Mouse (Mus musculus) adrenal gland, postnatal 0 days (tissue): ENCODE results near the gene Gm20834. TPM values are rescaled to one million over a fixed set of nuclear protein-coding genes. Genes with fewer than 3 reads are reported as not detected.

Source experiments
- polyA plus RNA-seq: library from polyadenylated mRNA; unstranded; fragments of >200 nt; fragmentation: Nextera tagmentation; extraction: Ambion mirVana; gene quantifications from 2 replicates; pipeline ENCODE4 v1.2.1, GENCODE M21; 2015

The Gm20834 gene
- not detected in 2 replicates for polyA plus RNA-seq

DNA sequence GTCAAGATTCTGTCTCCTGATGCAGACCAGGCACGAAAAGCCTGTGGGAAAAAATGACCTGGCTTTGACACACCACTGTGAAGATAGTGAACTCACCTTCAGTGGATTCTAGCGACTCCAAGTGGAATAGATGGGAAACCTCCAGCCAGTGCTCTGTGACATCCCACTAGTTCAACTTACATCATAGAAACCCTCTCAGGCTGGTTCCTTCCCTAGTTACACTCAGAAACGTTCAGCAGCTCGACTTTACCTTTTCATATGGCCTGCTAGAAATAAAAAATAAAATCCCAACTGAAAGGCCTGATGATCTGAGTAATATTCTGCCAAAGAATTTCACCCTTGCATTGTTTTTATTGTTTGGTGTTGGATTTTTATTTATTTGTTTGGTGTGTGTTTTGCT, at the start of gene Gm20834:
TSS of gene Gm20834 (minus strand) at position 101 of the 400 bp plus-strand sequence.

Other genes starting within 250 kb of the Gm20834 start
- not detected in 2 replicates for gene Gm21310, start 177.4 kb downstream of the Gm20834 start, polyA plus RNA-seq
- not detected in 2 replicates for gene Gm28510, start 88.1 kb upstream of the Gm20834 start, polyA plus RNA-seq
- gene Gm20737, start 211.5 kb upstream of the Gm20834 start, polyA plus RNA-seq: not detected in 2 replicates
- gene Gm21775, start 228.9 kb upstream of the Gm20834 start, polyA plus RNA-seq: not detected in 2 replicates